Mouse (Mus musculus): ENCODE results near the gene Tmem222.
A peak's percentile ranks its signal among the peaks of the same experiment; 100 is the strongest.

Gene Tmem222

GRCm38 (mm10) chr4:133285299-133285698 is 7.7 kb upstream of the Tmem222 start:
- DNase-seq (ENCODE audit: low read depth, low spot score), result no peak

- DNase-seq (ENCODE audit: low read depth, low spot score), result no peak
Measured at GRCm38 (mm10) chr4:133282656-133283055, 5.1 kb upstream of the Tmem222 start.

GRCm38 (mm10) chr4:133281951-133282481 is 4.4 kb upstream of the Tmem222 start:
- peak; percentile 67 for DNase-seq (ENCODE audit: low read depth, low spot score)

GRCm38 (mm10) chr4:133281513-133281912 is 3.9 kb upstream of the Tmem222 start:
- DNase-seq (ENCODE audit: low read depth, low spot score), result no peak

GRCm38 (mm10) chr4:133278482-133278881 is 890 bp upstream of the Tmem222 start:
- no peak for DNase-seq (ENCODE audit: low read depth, low spot score)

- DNase-seq (ENCODE audit: low read depth, low spot score), result no peak
Measured at GRCm38 (mm10) chr4:133278067-133278466, 475 bp upstream of the Tmem222 start.

GRCm38 (mm10) chr4:133270929-133271328 is 6.7 kb downstream of the Tmem222 start:
- DNase-seq (ENCODE audit: low read depth, low spot score), result no peak

- no peak for DNase-seq (ENCODE audit: low read depth, low spot score)
Measured at GRCm38 (mm10) chr4:133269596-133269995, 8.0 kb downstream of the Tmem222 start.

GRCm38 (mm10) chr4:133268931-133269330 is 8.7 kb downstream of the Tmem222 start:
- no peak for DNase-seq (ENCODE audit: low read depth, low spot score)

GRCm38 (mm10) chr4:133266248-133266880 is 11.2 kb downstream of the Tmem222 start:
- DNase-seq (ENCODE audit: low read depth, low spot score), result no peak

- no peak for DNase-seq (ENCODE audit: low read depth, low spot score)
Measured at GRCm38 (mm10) chr4:133265759-133266158, 11.8 kb downstream of the Tmem222 start.

- no peak for DNase-seq (ENCODE audit: low read depth, low spot score)
Measured at GRCm38 (mm10) chr4:133265297-133265696, 12.3 kb downstream of the Tmem222 start.

- DNase-seq (ENCODE audit: low read depth, low spot score), result no peak
Measured at GRCm38 (mm10) chr4:133264559-133264958, 13.0 kb downstream of the Tmem222 start.

- no peak for DNase-seq (ENCODE audit: low read depth, low spot score)
Measured at GRCm38 (mm10) chr4:133263756-133264155, 13.8 kb downstream of the Tmem222 start.

GRCm38 (mm10) chr4:133262882-133263281 is 14.7 kb downstream of the Tmem222 start, which contains the start of gene Sytl1:
Gene Sytl1, minus strand, starts transcription at chr4:133263113.
- no peak for DNase-seq (ENCODE audit: low read depth, low spot score)

GRCm38 (mm10) chr4:133262375-133262765 is 15.2 kb downstream of the Tmem222 start:
- no peak for DNase-seq (ENCODE audit: low read depth, low spot score)

- no peak for DNase-seq (ENCODE audit: low read depth, low spot score)
Measured at GRCm38 (mm10) chr4:133261641-133262374, 15.8 kb downstream of the Tmem222 start.

GRCm38 (mm10) chr4:133257798-133258408 is 19.7 kb downstream of the Tmem222 start:
- no peak for DNase-seq (ENCODE audit: low read depth, low spot score)

GRCm38 (mm10) chr4:133257230-133257629 is 20.4 kb downstream of the Tmem222 start:
- DNase-seq (ENCODE audit: low read depth, low spot score), result no peak

- DNase-seq (ENCODE audit: low read depth, low spot score), result no peak
Measured at GRCm38 (mm10) chr4:133256820-133257219, 20.8 kb downstream of the Tmem222 start.

- no peak for DNase-seq (ENCODE audit: low read depth, low spot score)
Measured at GRCm38 (mm10) chr4:133255392-133255791, 22.2 kb downstream of the Tmem222 start.

- no peak for DNase-seq (ENCODE audit: low read depth, low spot score)
Measured at GRCm38 (mm10) chr4:133253412-133253811, 24.2 kb downstream of the Tmem222 start.
